Mouse (Mus musculus): ENCODE measurements around the gene Arg1.

Arg1 gene

DNA sequence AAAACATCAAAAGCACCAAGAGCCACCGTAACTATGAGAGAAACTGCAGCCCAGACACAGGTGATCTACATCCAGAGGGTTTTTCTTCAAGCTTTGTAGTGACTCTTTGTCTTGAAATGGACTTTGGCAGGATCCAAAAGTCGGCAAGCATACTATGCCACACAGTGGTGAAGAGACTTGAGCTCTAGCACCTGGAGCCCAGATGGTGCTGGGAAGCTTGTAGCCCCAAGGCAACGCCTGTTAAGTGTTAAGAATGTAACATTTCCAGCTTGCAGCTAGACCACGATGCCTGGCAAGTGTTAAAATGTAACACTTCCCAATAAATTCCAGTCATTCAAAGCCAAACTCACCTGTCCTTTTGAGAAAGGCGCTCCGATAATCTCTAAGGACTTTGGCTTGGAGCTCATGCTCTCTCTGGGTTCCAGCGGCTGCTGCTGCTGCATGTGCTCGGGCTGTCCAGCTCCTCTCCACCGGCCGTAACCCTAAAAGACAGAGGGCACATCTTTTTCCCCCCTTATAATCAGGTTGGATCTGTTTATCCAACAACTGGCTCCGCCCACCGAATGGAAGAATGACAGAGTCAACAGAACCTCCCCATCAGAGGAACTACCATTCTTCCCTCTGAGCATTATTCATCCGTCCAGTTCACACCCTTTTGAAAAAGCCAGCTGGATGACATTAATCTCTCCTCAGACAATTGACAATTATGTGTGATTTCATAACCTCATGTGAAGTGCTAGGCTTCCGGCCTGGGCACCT, at the start of gene Arg1:
Gene Arg1, minus strand, starts transcription at position 523 of the 759 bp plus-strand sequence.
- DNase-seq (ENCODE audit: low spot score): no peak

DNA sequence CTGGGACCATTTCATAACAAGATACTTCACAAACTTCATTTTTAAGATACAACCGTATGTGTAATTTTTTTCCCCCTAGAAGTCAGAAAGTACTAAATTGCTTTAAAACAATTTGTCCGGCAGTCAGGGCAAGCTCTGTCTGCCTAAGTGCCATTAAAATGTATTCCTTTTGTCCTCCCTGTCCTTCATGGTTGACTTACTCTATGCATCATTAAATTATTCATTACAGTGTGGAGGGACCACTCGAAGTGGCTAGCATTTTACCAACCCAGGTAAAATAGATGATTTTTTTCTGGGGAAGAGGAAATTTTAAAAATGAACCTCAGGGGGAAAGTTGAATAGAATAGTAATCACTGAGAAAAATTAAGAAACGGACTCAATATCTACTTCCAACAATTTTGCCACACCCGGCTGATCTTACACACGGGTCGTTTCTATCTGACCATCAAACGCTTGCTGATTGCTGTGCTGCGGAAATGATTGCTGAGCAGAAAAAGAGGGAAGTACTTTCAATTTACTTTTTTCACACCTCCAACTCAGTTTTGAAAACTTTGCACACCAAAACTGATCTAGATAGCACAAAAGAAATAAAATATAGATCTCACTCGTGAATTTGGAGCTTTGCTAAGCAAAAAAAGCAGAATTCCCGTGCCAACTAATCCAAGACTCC, 46.7 kb upstream of the Arg1 start:
- no peak for DNase-seq (ENCODE audit: low spot score)

DNA sequence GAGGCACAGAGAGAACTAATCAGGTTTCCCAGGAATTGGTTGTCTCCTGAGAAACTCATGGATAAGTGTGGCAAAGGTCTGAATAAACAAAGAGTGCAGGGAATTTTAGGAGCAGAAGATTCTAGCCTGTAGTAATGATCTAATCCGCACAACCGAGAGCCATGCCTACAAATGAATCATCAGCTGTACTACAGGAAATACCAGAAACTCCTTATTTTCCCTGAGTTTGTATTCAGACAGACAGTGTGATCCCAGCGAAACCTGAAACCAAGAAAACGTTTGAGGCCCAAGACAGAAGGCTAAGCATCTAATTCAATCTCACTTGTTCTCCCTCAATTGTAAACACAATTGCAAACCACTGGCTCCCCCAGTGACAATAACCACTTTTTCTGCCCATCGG, 46.1 kb upstream of the Arg1 start:
- DNase-seq (ENCODE audit: low spot score): no peak

GRCm38 (mm10) chr10:24972923-24973322, 45.6 kb upstream of the Arg1 start:
- no peak for DNase-seq (ENCODE audit: low spot score)

DNA sequence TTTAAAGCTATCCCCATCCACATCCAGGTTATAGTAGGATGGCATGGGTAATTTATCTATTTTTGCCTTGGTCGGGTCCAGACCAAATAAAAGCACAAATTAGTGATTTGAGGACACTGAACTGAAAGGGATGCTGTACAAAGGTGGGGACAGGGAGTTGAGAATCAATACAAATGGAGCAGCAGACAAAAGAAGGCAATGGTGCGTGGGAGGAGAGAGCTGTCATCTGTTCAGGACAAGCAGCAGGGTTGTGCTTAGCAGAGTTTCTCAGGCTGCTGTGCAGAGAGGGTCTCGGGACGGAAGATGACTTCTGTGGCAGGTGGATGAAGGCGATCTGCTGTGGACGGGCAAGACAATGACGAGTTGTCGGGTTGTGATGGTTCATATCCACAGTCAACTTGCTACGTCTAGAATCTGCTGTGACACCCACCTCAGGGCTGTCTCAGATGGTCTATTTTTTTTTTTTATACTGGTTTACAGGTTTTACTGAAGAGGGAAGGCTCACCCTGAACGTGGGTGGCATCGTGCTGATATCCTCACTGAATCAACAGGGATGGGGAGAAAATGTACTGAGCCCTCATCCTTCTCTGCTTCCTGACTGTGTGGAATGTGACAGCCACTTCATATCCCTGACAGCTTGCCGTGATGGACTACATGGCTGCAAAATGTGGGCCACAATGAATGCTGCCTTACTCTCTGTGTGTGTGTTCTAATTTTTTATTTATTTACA, 38.7 kb upstream of the Arg1 start:
- no peak for DNase-seq (ENCODE audit: low spot score)

GRCm38 (mm10) chr10:24961889-24962288, 34.6 kb upstream of the Arg1 start:
- peak; percentile 45 for DNase-seq (ENCODE audit: low spot score)

GRCm38 (mm10) chr10:24961112-24961511, 33.8 kb upstream of the Arg1 start:
- peak; percentile 37 for DNase-seq (ENCODE audit: low spot score)

- DNase-seq (ENCODE audit: low spot score): no peak
Observed at GRCm38 (mm10) chr10:24959043-24959916, 32.0 kb upstream of the Arg1 start.

- DNase-seq (ENCODE audit: low spot score): no peak
Observed at GRCm38 (mm10) chr10:24958280-24959042, 31.2 kb upstream of the Arg1 start.

- DNase-seq (ENCODE audit: low spot score): no peak
Observed at GRCm38 (mm10) chr10:24953876-24954275, 26.6 kb upstream of the Arg1 start.

DNA sequence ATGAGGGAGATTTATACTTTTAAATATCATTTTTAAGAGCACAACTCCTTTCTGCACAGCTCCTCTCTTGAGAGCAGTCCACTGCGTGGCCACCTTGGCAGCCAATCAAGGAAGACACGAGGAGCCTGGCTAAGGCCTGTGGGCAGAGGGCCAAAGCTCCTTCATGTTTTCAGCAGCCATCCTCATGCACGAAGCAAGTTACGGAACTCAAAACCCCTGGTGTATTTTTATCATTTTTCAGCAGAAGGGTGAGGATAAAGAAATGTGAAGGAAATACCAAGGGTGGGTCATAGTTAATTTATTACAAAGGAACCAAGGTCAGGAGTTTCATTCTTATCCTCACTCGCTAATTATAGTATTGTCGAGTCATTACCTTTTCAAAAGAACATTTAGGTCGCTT, 25.3 kb upstream of the Arg1 start:
- DNase-seq (ENCODE audit: low spot score): peak; percentile 42

DNA sequence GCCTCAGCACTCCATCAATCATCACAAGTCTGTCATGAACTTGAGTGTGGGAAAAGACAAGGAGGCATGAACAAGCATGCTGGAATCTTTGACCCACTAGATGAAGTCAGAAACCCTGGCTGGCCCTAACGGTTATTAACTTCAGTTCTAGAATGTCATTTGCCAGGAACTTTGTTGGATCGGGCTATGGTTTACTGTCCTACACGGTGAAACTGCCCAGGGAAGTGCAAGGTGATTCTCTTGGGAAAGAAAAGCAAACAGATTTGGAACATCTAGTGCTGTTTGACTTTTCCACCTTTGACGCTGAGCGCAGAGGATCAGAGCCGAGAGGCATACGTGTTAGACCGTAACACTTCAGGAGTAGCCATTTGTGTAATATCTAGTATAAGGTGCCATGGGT, 24.3 kb upstream of the Arg1 start:
- DNase-seq (ENCODE audit: low spot score): no peak

- no peak for DNase-seq (ENCODE audit: low spot score)
Observed at GRCm38 (mm10) chr10:24950223-24950622, 22.9 kb upstream of the Arg1 start.

- no peak for DNase-seq (ENCODE audit: low spot score)
Observed at GRCm38 (mm10) chr10:24948278-24948677, 21.0 kb upstream of the Arg1 start.

- DNase-seq (ENCODE audit: low spot score): no peak
Observed at GRCm38 (mm10) chr10:24947871-24948270, 20.6 kb upstream of the Arg1 start.

- DNase-seq (ENCODE audit: low spot score): no peak
Observed at GRCm38 (mm10) chr10:24930143-24930542, 2.9 kb upstream of the Arg1 start.

DNA sequence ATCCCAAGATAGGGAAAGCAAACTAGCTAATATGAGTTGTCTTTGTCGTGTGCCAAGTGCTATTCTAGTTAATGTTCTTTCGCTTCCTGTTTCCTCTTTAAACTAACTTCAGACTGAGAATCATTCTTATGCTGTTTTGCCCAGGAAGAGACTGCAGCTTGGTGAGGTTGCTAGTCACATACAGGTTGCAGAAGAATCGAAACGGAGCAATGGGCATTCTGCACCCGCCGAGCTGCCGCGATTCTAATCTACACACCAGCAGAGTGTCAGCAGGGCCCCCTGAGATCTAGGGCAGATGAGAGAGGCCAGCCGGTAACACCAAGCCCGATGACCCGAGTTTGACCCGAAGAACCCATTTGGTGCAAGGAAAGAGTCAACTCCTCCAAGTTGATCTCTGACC, 788 bp upstream of the Arg1 start:
- DNase-seq (ENCODE audit: low spot score): no peak

DNA sequence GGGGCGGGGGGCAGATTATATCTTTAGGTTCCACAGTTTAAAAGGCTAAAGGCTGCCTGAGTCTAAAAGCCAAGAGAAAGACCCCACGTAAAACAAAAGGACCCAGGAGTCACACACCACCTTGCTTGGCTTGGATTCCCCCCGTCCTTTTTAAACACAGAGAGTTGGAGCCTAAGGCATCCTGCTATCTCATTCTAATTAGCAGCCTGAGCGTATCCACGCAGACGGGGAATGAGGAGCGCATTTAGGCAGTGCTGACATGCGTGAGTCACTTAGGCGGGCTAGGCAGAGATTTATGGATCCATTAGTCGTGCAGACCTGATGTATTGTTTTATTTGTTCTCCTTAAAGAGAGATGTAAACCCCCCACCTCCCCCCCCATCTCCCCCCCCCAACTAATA, 904 bp downstream of the Arg1 start:
- DNase-seq (ENCODE audit: low spot score): no peak

- no peak for DNase-seq (ENCODE audit: low spot score)
Observed at GRCm38 (mm10) chr10:24924296-24924695, 3.0 kb downstream of the Arg1 start.

DNA sequence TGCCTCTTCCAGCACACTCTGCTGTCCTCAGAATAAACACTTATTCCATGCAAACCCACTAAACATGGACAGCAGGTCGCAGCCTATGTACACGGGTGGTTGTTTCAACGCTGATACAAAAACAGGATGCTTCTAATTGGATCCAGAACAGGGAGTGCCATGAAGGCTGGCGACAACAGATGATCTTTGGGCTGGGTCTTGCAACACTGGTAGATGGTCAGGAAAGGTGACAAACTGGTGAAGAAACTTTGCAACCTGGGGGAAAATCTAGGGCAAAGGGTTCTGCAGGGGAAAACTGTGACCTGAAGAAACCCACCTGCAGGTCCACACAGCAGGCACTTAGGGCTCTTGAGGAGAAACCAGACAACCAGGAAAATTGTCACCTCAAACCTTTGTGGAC, 4.3 kb downstream of the Arg1 start:
- no peak for DNase-seq (ENCODE audit: low spot score)

GRCm38 (mm10) chr10:24915486-24915885, 11.8 kb downstream of the Arg1 start:
- DNase-seq (ENCODE audit: low spot score): no peak

Measured in MN1 (cell line).